Mouse (Mus musculus): Measurements from ENCODE around the gene Epas1. TPM values are rescaled to one million over a fixed set of nuclear protein-coding genes. Genes with fewer than 3 reads are reported as not detected.

Epas1 gene
- polyA plus RNA-seq, 1 experiment from 2014 or later = 4.2 TPM

DNA sequence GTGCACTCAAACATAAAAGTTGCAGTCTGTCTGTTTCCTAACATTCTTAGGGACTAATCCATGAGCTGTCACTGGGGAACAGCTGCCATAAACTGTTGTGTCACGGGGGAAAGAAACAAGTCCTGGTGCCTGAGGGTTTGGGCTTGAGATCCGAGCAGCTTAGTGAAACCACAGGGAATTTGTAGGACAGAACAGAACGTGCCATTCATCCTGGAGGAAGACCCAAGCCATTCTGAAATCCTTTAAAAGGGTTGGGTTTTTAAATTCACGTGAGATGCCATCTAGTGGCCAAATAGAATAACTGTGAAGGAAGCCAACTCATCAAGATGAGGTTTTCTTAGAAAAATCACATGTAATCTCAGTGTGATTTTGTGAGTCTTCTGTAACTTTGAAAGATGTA is 58.5 kb downstream of the Epas1 start:
- Histone ChIP-seq H3K4me2 (ENCODE audit: low read length) (no peak overlapping the region), H3K27me3 (replicated peaks; ENCODE audit: control insufficient read depth, insufficient read depth, low read length) (no peaks in the 10 kb centered on the region), H3K36me3 (ENCODE audit: control insufficient read depth, insufficient read depth) (no peaks in the 10 kb centered on the region), H3K9ac (replicated peaks; ENCODE audit: low read depth, low read length) (no peak overlapping the region), H3K4me3 (replicated peaks; ENCODE audit: low read length) (no peak overlapping the region), H3K4me1 (replicated peaks; ENCODE audit: control insufficient read depth, insufficient read depth, low read length) (no peaks in the 10 kb centered on the region), H3K27ac (ENCODE audit: low read length) (no peak overlapping the region), H3K9me3 (ENCODE audit: control insufficient read depth, low read length) (no peaks in the 10 kb centered on the region)
- WGBS = under 1% methylated on average over 4 of the region's 4 CpGs
- 0 out of 2 replicates have a peak, but pooled peaks have one; percentile 26 for ATAC-seq

DNA sequence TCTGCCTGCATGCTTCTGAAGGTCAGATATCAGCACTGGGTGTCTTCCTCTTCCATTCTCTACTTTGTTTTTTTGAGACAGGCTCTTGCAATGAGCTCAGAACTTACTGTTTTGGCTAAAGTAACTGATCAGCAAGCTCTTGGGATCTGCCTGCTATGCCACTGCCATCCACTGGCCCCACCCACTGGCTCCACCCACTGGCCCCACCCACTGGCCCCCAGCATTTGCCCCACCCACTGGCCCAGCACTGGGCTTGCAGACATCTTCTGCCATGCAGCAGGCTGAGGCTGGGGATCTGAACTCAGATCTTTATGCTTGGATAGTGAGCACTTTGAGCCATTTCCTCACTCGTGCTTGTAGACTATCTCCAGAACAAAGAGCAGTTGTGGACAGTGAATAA is 60.8 kb downstream of the Epas1 start:
- 52% methylated on average over 1 of the region's 1 CpGs for WGBS
- Histone ChIP-seq H3K9me3 (ENCODE audit: control insufficient read depth, low read length) (no peaks in the 10 kb centered on the region), H3K9ac (replicated peaks; ENCODE audit: low read depth, low read length) (no peak overlapping the region)

DNA sequence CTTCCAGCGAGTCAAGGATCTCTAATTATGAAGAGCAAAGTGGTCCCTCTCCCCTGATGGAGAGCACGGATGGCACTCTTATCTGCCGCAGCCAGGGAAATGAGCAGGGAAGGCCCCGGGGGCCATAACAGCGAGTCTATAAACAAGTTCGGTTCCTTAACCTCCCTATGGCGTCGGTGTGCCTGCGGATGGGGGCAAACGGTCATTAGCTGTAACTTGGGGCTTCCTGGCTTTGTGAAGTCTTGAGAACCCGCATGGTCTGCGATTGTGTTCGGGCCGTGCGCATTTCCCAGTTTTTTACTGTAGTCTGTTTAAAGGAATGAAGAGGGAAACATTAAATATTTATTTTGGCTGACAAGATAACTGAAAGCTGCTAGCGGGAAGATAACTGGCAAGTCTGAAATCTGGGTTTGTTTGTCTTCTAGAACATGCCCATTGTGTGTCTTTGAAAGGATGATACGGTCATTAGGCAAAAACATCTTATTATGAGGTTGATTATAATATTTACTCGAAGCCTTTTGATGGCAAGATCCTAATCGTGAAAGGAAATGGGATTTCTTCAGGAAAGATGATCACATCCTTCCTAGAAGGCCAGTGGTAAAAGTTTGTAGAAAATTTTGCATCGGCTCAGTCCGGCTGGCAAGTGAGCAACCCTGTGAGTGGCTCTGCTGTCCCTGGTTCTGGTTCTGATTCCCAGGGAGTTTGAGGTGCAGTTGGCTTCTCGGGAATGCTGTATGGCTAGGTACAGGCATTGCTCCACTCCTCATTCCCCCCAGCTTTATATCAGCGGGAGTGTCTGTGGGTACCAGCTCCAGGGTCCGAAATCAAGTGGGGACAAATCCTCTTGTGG is 61.7 kb downstream of the Epas1 start:
- no peaks in the 10 kb centered on the region for H3K4me1 ChIP-seq (replicated peaks; ENCODE audit: control insufficient read depth, insufficient read depth, low read length)
- no peaks in the 10 kb centered on the region for H3K27me3 ChIP-seq (replicated peaks; ENCODE audit: control insufficient read depth, insufficient read depth, low read length)
- H3K9ac ChIP-seq (replicated peaks; ENCODE audit: low read depth, low read length) = no peak overlapping the region
- H3K9me3 ChIP-seq (ENCODE audit: control insufficient read depth, low read length) = no peaks in the 10 kb centered on the region
- WGBS = 82% methylated on average over 24 of the region's 24 CpGs
- no peak for ATAC-seq
- no peak overlapping the region for H3K27ac ChIP-seq (ENCODE audit: low read length)
- no peak overlapping the region for H3K4me3 ChIP-seq (replicated peaks; ENCODE audit: low read length)
- no peak overlapping the region for H3K4me2 ChIP-seq (ENCODE audit: low read length)
- no peaks in the 10 kb centered on the region for H3K36me3 ChIP-seq (ENCODE audit: control insufficient read depth, insufficient read depth)

More for the DNA sequence above, 60.8 kb downstream of the Epas1 start:
- H3K27ac ChIP-seq (ENCODE audit: low read length) = no peak overlapping the region
- no peak overlapping the region for H3K4me3 ChIP-seq (replicated peaks; ENCODE audit: low read length)
- no peak for ATAC-seq
- no peak overlapping the region for H3K4me2 ChIP-seq (ENCODE audit: low read length)
- no peaks in the 10 kb centered on the region for H3K4me1 ChIP-seq (replicated peaks; ENCODE audit: control insufficient read depth, insufficient read depth, low read length)
- no peaks in the 10 kb centered on the region for H3K36me3 ChIP-seq (ENCODE audit: control insufficient read depth, insufficient read depth)
- no peaks in the 10 kb centered on the region for H3K27me3 ChIP-seq (replicated peaks; ENCODE audit: control insufficient read depth, insufficient read depth, low read length)

DNA sequence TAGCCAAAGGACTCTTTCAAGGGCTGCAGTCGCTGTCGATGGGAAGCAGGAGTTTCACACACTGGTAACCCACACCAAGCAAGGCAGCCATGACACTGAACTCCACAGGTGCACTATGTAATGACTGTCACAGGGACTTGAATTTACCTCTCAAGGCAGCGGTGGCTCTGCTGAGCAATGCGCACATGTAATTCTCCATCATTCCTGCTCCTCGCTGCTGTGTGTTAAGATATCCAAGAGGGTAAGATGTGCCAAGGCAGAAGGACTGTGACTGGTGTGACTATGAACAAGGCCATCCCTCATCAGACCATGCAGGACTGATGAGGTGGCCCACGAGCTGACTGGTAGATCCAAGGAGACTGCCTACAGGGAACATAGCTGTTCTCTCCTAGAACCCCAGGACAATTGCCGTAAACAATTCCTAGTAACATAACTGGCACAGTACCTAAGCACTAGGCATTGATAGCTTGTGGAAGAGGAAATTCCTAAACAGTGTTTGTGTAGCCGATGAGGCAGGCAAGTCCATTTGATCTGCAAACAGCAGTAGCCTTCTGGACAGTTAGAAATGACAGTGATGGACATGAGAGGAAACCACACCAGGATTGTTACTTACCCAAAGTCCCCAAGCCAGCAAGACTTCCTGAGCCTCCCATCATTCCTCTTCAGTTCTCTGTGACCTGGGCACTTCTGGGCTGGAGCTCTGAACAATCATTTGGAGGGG is 68.7 kb downstream of the Epas1 start:
- 93% methylated on average over 8 of the region's 8 CpGs for WGBS
- no peak for ATAC-seq
- Histone ChIP-seq H3K27ac (ENCODE audit: low read length) (no peak overlapping the region), H3K9ac (replicated peaks; ENCODE audit: low read depth, low read length) (no peak overlapping the region), H3K27me3 (replicated peaks; ENCODE audit: control insufficient read depth, insufficient read depth, low read length) (no peaks in the 10 kb centered on the region), H3K4me1 (replicated peaks; ENCODE audit: control insufficient read depth, insufficient read depth, low read length) (no peaks in the 10 kb centered on the region), H3K4me2 (ENCODE audit: low read length) (no peak overlapping the region), H3K9me3 (ENCODE audit: control insufficient read depth, low read length) (no peaks in the 10 kb centered on the region), H3K4me3 (replicated peaks; ENCODE audit: low read length) (no peak overlapping the region), H3K36me3 (ENCODE audit: control insufficient read depth, insufficient read depth) (no peaks in the 10 kb centered on the region)

DNA sequence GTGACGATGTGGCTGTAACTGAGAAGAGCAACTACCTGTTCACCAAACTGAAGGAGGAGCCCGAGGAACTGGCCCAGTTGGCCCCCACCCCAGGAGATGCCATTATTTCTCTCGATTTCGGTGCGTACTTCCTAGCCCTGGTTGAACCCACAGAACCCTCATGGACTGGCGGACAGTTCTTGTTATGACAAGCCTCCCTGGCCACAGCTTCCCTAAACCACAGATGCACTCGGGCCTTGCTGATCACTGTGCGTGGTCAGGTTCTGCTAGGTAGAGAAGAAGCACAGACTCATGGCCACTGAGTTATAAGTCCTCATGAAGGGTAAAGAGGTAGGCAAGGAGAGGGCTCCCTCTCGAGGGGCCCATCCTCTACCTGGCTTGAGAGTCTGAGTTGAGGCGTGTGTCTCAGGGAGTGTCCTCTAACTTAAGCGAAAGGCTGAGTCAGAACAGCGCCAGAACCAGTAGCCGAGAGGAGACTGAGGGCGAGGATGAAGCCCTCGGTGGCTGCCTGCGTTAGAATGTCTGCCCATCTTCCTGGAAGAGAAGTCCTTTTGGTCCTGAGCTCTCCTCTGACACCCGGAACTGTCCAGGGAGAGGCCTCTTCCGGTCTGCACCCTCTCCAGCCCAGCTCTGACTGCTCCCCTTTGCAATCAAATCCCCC is 71.1 kb downstream of the Epas1 start:
- WGBS = 91% methylated on average over 18 of the region's 18 CpGs
- H3K4me2 ChIP-seq (ENCODE audit: low read length) = no peak overlapping the region

DNA sequence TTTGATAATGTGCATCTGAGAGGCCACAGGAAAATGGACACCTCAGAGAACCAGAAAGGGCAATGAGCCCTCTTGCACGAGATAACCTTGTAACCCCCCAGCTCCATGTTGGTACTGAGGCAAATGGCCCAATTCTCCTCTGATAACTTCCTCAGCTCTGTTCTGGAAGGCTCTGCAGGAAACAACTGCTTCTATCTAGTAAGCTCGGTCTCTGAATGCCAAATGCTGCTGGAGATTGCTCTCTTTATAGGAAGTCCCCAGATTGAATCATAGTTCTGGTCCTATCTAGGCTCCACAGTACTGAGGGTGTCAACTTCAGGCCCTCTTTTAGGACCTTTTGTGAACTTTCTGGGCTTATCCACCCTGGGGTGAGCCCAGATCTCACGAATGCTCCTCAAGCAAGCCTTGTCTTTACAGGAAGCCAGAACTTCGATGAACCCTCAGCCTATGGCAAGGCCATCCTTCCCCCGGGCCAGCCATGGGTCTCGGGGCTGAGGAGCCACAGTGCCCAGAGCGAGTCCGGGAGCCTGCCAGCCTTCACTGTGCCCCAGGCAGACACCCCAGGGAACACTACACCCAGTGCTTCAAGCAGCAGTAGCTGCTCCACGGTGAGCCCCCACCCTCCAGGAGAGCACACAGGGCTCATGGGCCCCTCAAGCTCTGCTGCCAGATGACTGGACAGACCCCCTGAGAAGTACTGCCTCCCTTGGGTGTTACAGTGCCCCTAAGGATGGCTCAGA is 71.8 kb downstream of the Epas1 start:
- Histone ChIP-seq H3K36me3 (ENCODE audit: control insufficient read depth, insufficient read depth) (no peaks in the 10 kb centered on the region), H3K9me3 (ENCODE audit: control insufficient read depth, low read length) (no peaks in the 10 kb centered on the region), H3K27ac (ENCODE audit: low read length) (no peak overlapping the region), H3K4me2 (ENCODE audit: low read length) (no peak overlapping the region), H3K9ac (replicated peaks; ENCODE audit: low read depth, low read length) (no peak overlapping the region), H3K4me3 (replicated peaks; ENCODE audit: low read length) (no peak overlapping the region), H3K4me1 (replicated peaks; ENCODE audit: control insufficient read depth, insufficient read depth, low read length) (no peaks in the 10 kb centered on the region), H3K27me3 (replicated peaks; ENCODE audit: control insufficient read depth, insufficient read depth, low read length) (no peaks in the 10 kb centered on the region)
- WGBS = 85% methylated on average over 9 of the region's 9 CpGs
- ATAC-seq = no peak

More for the DNA sequence above, 71.1 kb downstream of the Epas1 start:
- no peak overlapping the region for H3K27ac ChIP-seq (ENCODE audit: low read length)
- no peak for ATAC-seq
- no peaks in the 10 kb centered on the region for H3K27me3 ChIP-seq (replicated peaks; ENCODE audit: control insufficient read depth, insufficient read depth, low read length)
- H3K4me1 ChIP-seq (replicated peaks; ENCODE audit: control insufficient read depth, insufficient read depth, low read length) = no peaks in the 10 kb centered on the region
- no peaks in the 10 kb centered on the region for H3K36me3 ChIP-seq (ENCODE audit: control insufficient read depth, insufficient read depth)
- H3K4me3 ChIP-seq (replicated peaks; ENCODE audit: low read length) = no peak overlapping the region
- no peaks in the 10 kb centered on the region for H3K9me3 ChIP-seq (ENCODE audit: control insufficient read depth, low read length)
- no peak overlapping the region for H3K9ac ChIP-seq (replicated peaks; ENCODE audit: low read depth, low read length)

DNA sequence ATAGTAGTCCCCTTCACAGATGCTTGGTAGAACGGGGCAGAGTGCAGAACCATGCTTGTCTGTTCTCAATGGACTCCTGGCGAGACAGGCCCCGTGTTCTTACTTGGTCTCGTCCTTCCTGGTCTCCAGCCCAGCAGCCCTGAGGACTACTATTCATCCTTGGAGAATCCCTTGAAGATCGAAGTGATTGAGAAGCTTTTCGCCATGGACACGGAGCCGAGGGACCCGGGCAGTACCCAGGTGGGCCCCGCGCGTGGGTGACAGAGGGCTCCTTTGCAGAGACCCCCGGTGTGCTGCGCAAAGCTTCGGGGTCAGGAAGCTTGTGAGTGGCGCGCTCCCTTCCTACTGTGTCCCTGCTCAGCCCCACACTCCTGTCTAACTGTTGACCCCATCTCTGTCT is 72.9 kb downstream of the Epas1 start:
- no peak overlapping the region for H3K9ac ChIP-seq (replicated peaks; ENCODE audit: low read depth, low read length)
- no peak overlapping the region for H3K4me2 ChIP-seq (ENCODE audit: low read length)
- H3K4me3 ChIP-seq (replicated peaks; ENCODE audit: low read length) = no peak overlapping the region
- ATAC-seq = no peak
- H3K4me1 ChIP-seq (replicated peaks; ENCODE audit: control insufficient read depth, insufficient read depth, low read length) = no peaks in the 10 kb centered on the region
- no peak overlapping the region for H3K27ac ChIP-seq (ENCODE audit: low read length)
- H3K9me3 ChIP-seq (ENCODE audit: control insufficient read depth, low read length) = no peaks in the 10 kb centered on the region
- no peaks in the 10 kb centered on the region for H3K36me3 ChIP-seq (ENCODE audit: control insufficient read depth, insufficient read depth)
- WGBS = 94% methylated on average over 17 of the region's 17 CpGs
- no peaks in the 10 kb centered on the region for H3K27me3 ChIP-seq (replicated peaks; ENCODE audit: control insufficient read depth, insufficient read depth, low read length)

DNA sequence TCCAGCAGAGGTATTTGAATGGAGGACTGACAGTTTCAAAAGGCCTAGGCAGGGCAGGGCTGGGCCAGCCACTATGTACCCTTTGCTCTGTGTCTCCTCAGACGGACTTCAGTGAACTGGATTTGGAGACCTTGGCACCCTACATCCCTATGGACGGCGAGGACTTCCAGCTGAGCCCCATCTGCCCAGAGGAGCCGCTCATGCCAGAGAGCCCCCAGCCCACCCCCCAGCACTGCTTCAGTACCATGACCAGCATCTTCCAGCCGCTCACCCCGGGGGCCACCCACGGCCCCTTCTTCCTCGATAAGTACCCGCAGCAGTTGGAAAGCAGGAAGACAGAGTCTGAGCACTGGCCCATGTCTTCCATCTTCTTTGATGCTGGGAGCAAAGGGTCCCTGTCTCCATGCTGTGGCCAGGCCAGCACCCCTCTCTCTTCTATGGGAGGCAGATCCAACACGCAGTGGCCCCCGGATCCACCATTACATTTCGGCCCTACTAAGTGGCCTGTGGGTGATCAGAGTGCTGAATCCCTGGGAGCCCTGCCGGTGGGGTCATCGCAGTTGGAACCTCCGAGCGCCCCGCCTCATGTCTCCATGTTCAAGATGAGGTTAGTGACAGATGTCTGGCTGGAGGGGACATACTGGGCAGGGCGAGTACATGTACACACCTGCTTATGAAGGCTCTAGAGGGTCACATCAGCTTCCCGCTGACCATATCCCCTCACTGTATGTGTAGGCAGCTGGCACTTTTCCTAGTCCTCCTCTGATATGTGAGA is 74.1 kb downstream of the Epas1 start:
- Histone ChIP-seq H3K27ac (ENCODE audit: low read length) (no peak overlapping the region), H3K36me3 (ENCODE audit: control insufficient read depth, insufficient read depth) (no peaks in the 10 kb centered on the region), H3K9ac (replicated peaks; ENCODE audit: low read depth, low read length) (no peak overlapping the region), H3K9me3 (ENCODE audit: control insufficient read depth, low read length) (no peaks in the 10 kb centered on the region), H3K27me3 (replicated peaks; ENCODE audit: control insufficient read depth, insufficient read depth, low read length) (no peaks in the 10 kb centered on the region), H3K4me1 (replicated peaks; ENCODE audit: control insufficient read depth, insufficient read depth, low read length) (no peaks in the 10 kb centered on the region), H3K4me3 (replicated peaks; ENCODE audit: low read length) (no peak overlapping the region), H3K4me2 (ENCODE audit: low read length) (no peak overlapping the region)
- no peak for ATAC-seq
- WGBS = 94% methylated on average over 19 of the region's 19 CpGs

All from forebrain, embryonic 16.5 days (tissue).